Mouse (Mus musculus): ENCODE data around the gene Cenpv. TPM values are rescaled to one million over a fixed set of nuclear protein-coding genes. Genes with fewer than 3 reads are reported as not detected.

Gene Cenpv
- polyA plus RNA-seq, 1 experiment from 2014 or later: 29.8 TPM

- no peaks in the 10 kb centered on the region for H3K9me3 ChIP-seq (ENCODE audit: control insufficient read depth, low read length)
- no peak overlapping the region for H3K4me3 ChIP-seq (ENCODE audit: low read length)
- H3K27me3 ChIP-seq (ENCODE audit: control insufficient read depth, insufficient read depth, low read length): no peaks in the 10 kb centered on the region
- no peak overlapping the region for H3K9ac ChIP-seq (ENCODE audit: low read depth, low read length)
- H3K27ac ChIP-seq (ENCODE audit: low read depth, low read length): 0 out of 2 replicates have a peak overlapping the region, but pooled peaks have one; percentile 13
- peaks cover 20% of the 10 kb centered on the region for H3K4me1 ChIP-seq (ENCODE audit: control insufficient read depth, insufficient read depth, low read length)
- ATAC-seq (ENCODE audit: low FRiP score, low TSS enrichment): no peak
- peaks cover 26% of the 10 kb centered on the region for H3K36me3 ChIP-seq (ENCODE audit: control insufficient read depth, insufficient read depth, low read length)
- no peak overlapping the region for H3K4me2 ChIP-seq (replicated peaks; ENCODE audit: low read depth, low read length)
Measured at GRCm38 (mm10) chr11:62555896-62556412, 16.9 kb upstream of the Cenpv start.

- Histone ChIP-seq H3K4me1 (ENCODE audit: control insufficient read depth, insufficient read depth, low read length) (peaks cover 20% of the 10 kb centered on the region), H3K36me3 (ENCODE audit: control insufficient read depth, insufficient read depth, low read length) (peaks cover 26% of the 10 kb centered on the region), H3K4me3 (ENCODE audit: low read length) (peak overlapping the region; percentile 59; the same call in 1 of the 2 replicates), H3K9me3 (ENCODE audit: control insufficient read depth, low read length) (no peaks in the 10 kb centered on the region), H3K4me2 (replicated peaks; ENCODE audit: low read depth, low read length) (peak overlapping the region; percentile 97), H3K27me3 (ENCODE audit: control insufficient read depth, insufficient read depth, low read length) (no peaks in the 10 kb centered on the region), H3K9ac (ENCODE audit: low read depth, low read length) (no peak overlapping the region), H3K27ac (ENCODE audit: low read depth, low read length) (no peak overlapping the region)
- ATAC-seq (ENCODE audit: low FRiP score, low TSS enrichment): no peak
Measured at GRCm38 (mm10) chr11:62554934-62555517, 16.0 kb upstream of the Cenpv start.

- WGBS: 82% methylated on average over 5 of the region's 5 CpGs
- Histone ChIP-seq H3K9me3 (ENCODE audit: control insufficient read depth, low read length) (no peaks in the 10 kb centered on the region), H3K4me3 (ENCODE audit: low read length) (peak overlapping the region; percentile 59), H3K9ac (ENCODE audit: low read depth, low read length) (peak overlapping the region; percentile 15; the same call in 1 of the 2 replicates), H3K36me3 (ENCODE audit: control insufficient read depth, insufficient read depth, low read length) (peaks cover 26% of the 10 kb centered on the region), H3K27me3 (ENCODE audit: control insufficient read depth, insufficient read depth, low read length) (no peaks in the 10 kb centered on the region), H3K4me1 (ENCODE audit: control insufficient read depth, insufficient read depth, low read length) (peaks cover 18% of the 10 kb centered on the region), H3K27ac (ENCODE audit: low read depth, low read length) (no peak overlapping the region), H3K4me2 (replicated peaks; ENCODE audit: low read depth, low read length) (peak overlapping the region; percentile 97)
- ATAC-seq (ENCODE audit: low FRiP score, low TSS enrichment): no peak
Measured at GRCm38 (mm10) chr11:62554163-62554855, 15.2 kb upstream of the Cenpv start.

GRCm38 (mm10) chr11:62553633-62554032 is 14.6 kb upstream of the Cenpv start:
- peaks cover 26% of the 10 kb centered on the region for H3K36me3 ChIP-seq (ENCODE audit: control insufficient read depth, insufficient read depth, low read length)
- 84% methylated on average over 5 of the region's 5 CpGs for WGBS
- peak overlapping the region; percentile 59 for H3K4me3 ChIP-seq (ENCODE audit: low read length)
- H3K4me2 ChIP-seq (replicated peaks; ENCODE audit: low read depth, low read length): peak overlapping the region; percentile 97
- H3K27ac ChIP-seq (ENCODE audit: low read depth, low read length): no peak overlapping the region
- peaks cover 17% of the 10 kb centered on the region for H3K4me1 ChIP-seq (ENCODE audit: control insufficient read depth, insufficient read depth, low read length)
- no peaks in the 10 kb centered on the region for H3K9me3 ChIP-seq (ENCODE audit: control insufficient read depth, low read length)
- H3K27me3 ChIP-seq (ENCODE audit: control insufficient read depth, insufficient read depth, low read length): no peaks in the 10 kb centered on the region
- no peak for ATAC-seq (ENCODE audit: low FRiP score, low TSS enrichment)
- H3K9ac ChIP-seq (ENCODE audit: low read depth, low read length): peak overlapping the region; percentile 48; the same call in 1 of the 2 replicates

GRCm38 (mm10) chr11:62553186-62553585 is 14.1 kb upstream of the Cenpv start:
- WGBS: 27% methylated on average over 1 of the region's 1 CpGs

GRCm38 (mm10) chr11:62551226-62552119 is 12.4 kb upstream of the Cenpv start:
- peak overlapping the region; percentile 42 for H3K4me2 ChIP-seq (replicated peaks; ENCODE audit: low read depth, low read length)
- H3K9ac ChIP-seq (ENCODE audit: low read depth, low read length): peak overlapping the region; percentile 92
- peaks cover 17% of the 10 kb centered on the region for H3K4me1 ChIP-seq (ENCODE audit: control insufficient read depth, insufficient read depth, low read length)
- H3K4me3 ChIP-seq (ENCODE audit: low read length): peak overlapping the region; percentile 78
- peaks cover 26% of the 10 kb centered on the region for H3K36me3 ChIP-seq (ENCODE audit: control insufficient read depth, insufficient read depth, low read length)
- ATAC-seq (ENCODE audit: low FRiP score, low TSS enrichment): peak; percentile 85
- H3K27ac ChIP-seq (ENCODE audit: low read depth, low read length): peak overlapping the region; percentile 83
- H3K9me3 ChIP-seq (ENCODE audit: control insufficient read depth, low read length): no peaks in the 10 kb centered on the region
- WGBS: under 1% methylated on average over 58 of the region's 58 CpGs
- H3K27me3 ChIP-seq (ENCODE audit: control insufficient read depth, insufficient read depth, low read length): no peaks in the 10 kb centered on the region

More at GRCm38 (mm10) chr11:62553186-62553585, 14.1 kb upstream of the Cenpv start:
- Histone ChIP-seq H3K9me3 (ENCODE audit: control insufficient read depth, low read length) (no peaks in the 10 kb centered on the region), H3K9ac (ENCODE audit: low read depth, low read length) (peak overlapping the region; percentile 48; the same call in 1 of the 2 replicates), H3K27me3 (ENCODE audit: control insufficient read depth, insufficient read depth, low read length) (no peaks in the 10 kb centered on the region), H3K4me1 (ENCODE audit: control insufficient read depth, insufficient read depth, low read length) (peaks cover 17% of the 10 kb centered on the region), H3K4me2 (replicated peaks; ENCODE audit: low read depth, low read length) (peak overlapping the region; percentile 97), H3K27ac (ENCODE audit: low read depth, low read length) (no peak overlapping the region), H3K36me3 (ENCODE audit: control insufficient read depth, insufficient read depth, low read length) (peaks cover 26% of the 10 kb centered on the region), H3K4me3 (ENCODE audit: low read length) (peak overlapping the region; percentile 59)
- ATAC-seq (ENCODE audit: low FRiP score, low TSS enrichment): no peak

- Histone ChIP-seq H3K27ac (ENCODE audit: low read depth, low read length) (peak within 1 kb of the TSS; percentile 98), H3K27me3 (ENCODE audit: control insufficient read depth, insufficient read depth, low read length) (no peaks in the 10 kb centered on the region), H3K36me3 (ENCODE audit: control insufficient read depth, insufficient read depth, low read length) (peaks cover 26% of the 10 kb centered on the region), H3K4me1 (ENCODE audit: control insufficient read depth, insufficient read depth, low read length) (peaks cover 17% of the 10 kb centered on the region), H3K9me3 (ENCODE audit: control insufficient read depth, low read length) (no peaks in the 10 kb centered on the region), H3K4me3 (ENCODE audit: low read length) (peak within 1 kb of the TSS; percentile 78), H3K9ac (ENCODE audit: low read depth, low read length) (peak within 1 kb of the TSS; percentile 92), H3K4me2 (replicated peaks; ENCODE audit: low read depth, low read length) (peak within 1 kb of the TSS; percentile 90)
- peak; percentile 97 for ATAC-seq (ENCODE audit: low FRiP score, low TSS enrichment)
- WGBS: under 1% methylated on average over 38 of the region's 40 CpGs
Measured at GRCm38 (mm10) chr11:62550727-62551225, 11.7 kb upstream of the Cenpv start, which contains the start of gene Ubb. Gene Ubb, plus strand, starts transcription at chr11:62551171.

- Histone ChIP-seq H3K9ac (ENCODE audit: low read depth, low read length) (peak overlapping the region; percentile 92), H3K36me3 (ENCODE audit: control insufficient read depth, insufficient read depth, low read length) (peaks cover 23% of the 10 kb centered on the region), H3K4me3 (ENCODE audit: low read length) (peak overlapping the region; percentile 78), H3K4me2 (replicated peaks; ENCODE audit: low read depth, low read length) (peak overlapping the region; percentile 90), H3K9me3 (ENCODE audit: control insufficient read depth, low read length) (no peaks in the 10 kb centered on the region), H3K27me3 (ENCODE audit: control insufficient read depth, insufficient read depth, low read length) (no peaks in the 10 kb centered on the region), H3K27ac (ENCODE audit: low read depth, low read length) (peak overlapping the region; percentile 98), H3K4me1 (ENCODE audit: control insufficient read depth, insufficient read depth, low read length) (peaks cover 14% of the 10 kb centered on the region)
- ATAC-seq (ENCODE audit: low FRiP score, low TSS enrichment): peak; percentile 16; the same call in 1 of the 2 replicates
- WGBS: under 1% methylated on average over 11 of the region's 11 CpGs
Measured at GRCm38 (mm10) chr11:62550227-62550685, 11.2 kb upstream of the Cenpv start.

All from kidney, embryonic 14.5 days (tissue).